Mouse (Mus musculus): ENCODE measurements around the gene Gm20458.

DNA sequence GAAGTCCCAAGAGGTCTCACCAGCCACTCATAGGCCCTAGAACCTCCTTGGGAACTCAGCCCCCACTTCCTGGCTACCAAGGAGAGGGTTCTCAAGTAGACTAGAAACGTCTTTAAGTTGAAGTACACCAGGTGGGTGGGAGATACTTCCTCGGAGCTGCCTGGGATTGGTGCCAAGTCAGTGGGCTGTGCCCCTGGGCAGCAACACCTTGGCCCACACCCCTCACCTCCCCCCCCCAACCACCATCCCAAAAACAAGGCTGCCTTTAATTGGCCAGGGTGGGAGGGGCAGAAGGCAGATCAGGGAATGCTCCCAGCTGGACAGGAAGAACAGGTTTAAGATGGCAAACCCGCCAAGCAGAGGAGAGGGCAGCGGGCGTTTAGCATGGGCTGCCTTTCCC lies 20.5 kb upstream of the Gm20458 start:
- no peak for TF ChIP-seq CTCF (IDR thresholded peaks at IDR 0.05; ENCODE audit: low read depth, low read length)
- no peak for TF ChIP-seq POLR2A (IDR thresholded peaks at IDR 0.05; ENCODE audit: insufficient read depth, low read length)
